Mouse (Mus musculus) thymus, adult 2 months (tissue): ENCODE measurements around the gene Pcare. TPM values are rescaled to one million over a fixed set of nuclear protein-coding genes. Genes with fewer than 3 reads are reported as not detected.

Source experiments
- DNase-seq: peaks from one replicate; pipeline ENCODE4 v3.0.0; 2021
- H3K27ac ChIP-seq: fragments of 200-500 bp; 2 replicates; pipeline ENCODE4 v1.5.1; 2012; ENCODE audit warnings: low read length, control low read depth; ENCODE audit not compliant: control insufficient read depth, insufficient read depth
- H3K27me3 ChIP-seq: fragments of 200-500 bp; 2 replicates; pipeline ENCODE4 v1.6.1; 2012; ENCODE audit warnings: mild to moderate bottlenecking, low read length, moderate library complexity, mixed read lengths; ENCODE audit not compliant: control insufficient read depth, insufficient read depth
- H3K36me3 ChIP-seq: fragments of 200-500 bp; 2 replicates; pipeline ENCODE4 v1.6.1; 2012; ENCODE audit warnings: mild to moderate bottlenecking, low read length, moderate library complexity; ENCODE audit not compliant: control insufficient read depth, insufficient read depth
- H3K4me1 ChIP-seq: fragments of 200-500 bp; replicated peaks from 2 replicates; pipeline ENCODE4 v1.6.1; 2012; ENCODE audit warnings: low read length; ENCODE audit not compliant: control insufficient read depth, insufficient read depth
- H3K4me3 ChIP-seq: fragments of 200-500 bp; 2 replicates; pipeline ENCODE4 v1.5.1; 2012; ENCODE audit warnings: mild to moderate bottlenecking, low read length, control low read depth, moderate library complexity; ENCODE audit not compliant: control insufficient read depth, insufficient read depth
- CTCF ChIP-seq: fragments of 200-500 bp; IDR thresholded peaks from 2 replicates; pipeline ENCODE4 v1.5.1; 2012; ENCODE audit warnings: mild to moderate bottlenecking, control low read depth, low read length, moderate library complexity, borderline replicate concordance; ENCODE audit not compliant: control insufficient read depth, poor library complexity, insufficient read depth; ENCODE audit errors: extremely low read depth
- POLR2A ChIP-seq: fragments of 200-500 bp; IDR thresholded peaks from 2 replicates; pipeline ENCODE4 v1.6.1; 2012; ENCODE audit warnings: mild to moderate bottlenecking, low read length, control low read depth, moderate library complexity; ENCODE audit not compliant: control insufficient read depth, poor library complexity, insufficient read depth; ENCODE audit errors: extremely low read depth
- WGBS: fragments of 180-500 bp; shearing (Covaris S2); methylation state at CpG from one replicate; pipeline ENCODE4 v1.1.7; 2018; 5-methylcytosine and 5-hydroxymethylcytosine counted together
- polyA plus RNA-seq: library from polyadenylated mRNA; depleted of rRNA; stranded (reverse); fragments of >200 nt; gene quantifications from 2 replicates; pipeline ENCODE4 v1.2.3, GENCODE M21; 2012

The Pcare gene
- polyA plus RNA-seq, 1 experiment: not detected

DNA sequence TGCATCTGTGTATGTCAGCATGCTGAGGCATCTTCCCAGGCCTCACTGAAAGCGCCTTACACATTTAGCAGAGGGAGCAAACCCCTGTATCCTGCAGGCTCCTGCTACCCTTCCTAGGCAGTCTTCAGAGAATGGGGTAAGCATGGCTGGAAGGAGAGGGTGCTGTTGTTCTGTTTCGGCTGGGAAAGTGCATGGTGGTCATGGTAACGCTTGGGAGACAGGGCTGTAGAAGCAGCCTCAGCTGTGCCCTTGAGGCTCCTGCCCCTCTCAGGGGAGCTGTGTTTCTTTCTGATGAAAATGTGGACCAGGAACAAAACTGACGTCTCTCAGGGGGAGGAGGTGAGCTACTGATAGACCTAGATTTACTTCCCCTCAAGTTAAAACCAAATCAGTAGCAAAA lies 45.0 kb downstream of the Pcare start:
- no peak overlapping the region for H3K4me3 ChIP-seq
- DNase-seq: no peak
- H3K36me3 ChIP-seq: no peaks in the 10 kb centered on the region
- 59% methylated on average over 4 of the region's 4 CpGs for WGBS
- H3K27me3 ChIP-seq: no peaks in the 10 kb centered on the region
- no peak overlapping the region for H3K27ac ChIP-seq
- H3K4me1 ChIP-seq: no peaks in the 10 kb centered on the region
- TF ChIP-seq POLR2A (no peak), CTCF (no peak)

DNA sequence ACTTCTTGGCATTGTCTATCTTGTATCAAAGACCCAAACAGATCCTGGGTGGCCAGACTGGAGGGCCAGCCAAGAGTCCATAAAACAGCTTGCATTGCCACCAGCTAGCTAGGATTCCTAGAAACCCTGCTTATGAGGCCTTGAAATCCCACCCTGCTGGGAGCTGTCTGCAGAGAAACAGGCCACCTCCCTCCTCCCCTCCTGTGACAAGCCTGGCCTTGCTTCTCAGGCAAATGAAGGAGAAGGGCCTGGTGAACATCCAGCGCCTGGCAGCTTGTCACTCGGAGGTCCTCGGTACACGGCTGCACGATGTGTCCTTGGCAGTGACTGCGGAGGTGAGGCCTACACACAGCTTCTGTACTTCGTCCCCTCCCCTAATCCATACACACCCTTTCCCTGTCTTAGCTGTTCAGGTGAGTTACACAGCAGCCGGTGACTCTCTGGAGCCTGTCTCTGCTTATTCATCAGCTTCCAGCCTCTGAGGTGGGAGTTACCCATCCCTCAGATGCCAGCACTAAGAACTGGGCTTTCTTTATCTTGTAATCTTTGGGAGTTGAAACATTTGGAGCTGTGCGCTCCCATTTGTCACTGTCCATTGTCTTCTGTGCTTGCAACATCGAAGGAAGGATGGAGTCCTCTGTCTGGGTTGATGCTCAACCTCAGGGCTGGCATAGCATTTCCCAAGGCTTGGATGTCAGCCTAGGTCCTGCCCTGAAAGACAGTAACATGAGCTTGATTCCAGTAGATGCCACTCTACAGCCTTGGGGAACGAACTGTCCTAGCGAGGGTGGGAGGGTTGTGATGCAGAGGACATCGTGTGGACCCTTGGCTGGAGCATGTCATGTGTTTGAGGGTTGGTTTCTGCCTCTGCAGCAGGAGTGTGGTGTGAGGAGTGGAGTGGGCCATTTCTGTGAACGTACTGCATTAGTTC lies 46.9 kb downstream of the Pcare start:
- WGBS: 91% methylated on average over 14 of the region's 14 CpGs
- TF ChIP-seq POLR2A (no peak), CTCF (no peak)
- DNase-seq: no peak
- Histone ChIP-seq H3K4me1 (no peaks in the 10 kb centered on the region), H3K27me3 (no peaks in the 10 kb centered on the region), H3K27ac (no peak overlapping the region), H3K4me3 (no peak overlapping the region), H3K36me3 (no peaks in the 10 kb centered on the region)

GRCm38 (mm10) chr17:71705113-71705512 lies 47.6 kb downstream of the Pcare start:
- 79% methylated on average over 1 of the region's 1 CpGs for WGBS
- Histone ChIP-seq H3K36me3 (no peaks in the 10 kb centered on the region), H3K4me1 (no peaks in the 10 kb centered on the region), H3K27me3 (no peaks in the 10 kb centered on the region), H3K27ac (no peak overlapping the region), H3K4me3 (no peak overlapping the region)
- no peak for TF ChIP-seq POLR2A
- DNase-seq: no peak

GRCm38 (mm10) chr17:71698619-71698956 lies 54.1 kb downstream of the Pcare start:
- 89% methylated on average over 11 of the region's 11 CpGs for WGBS
- no peak for DNase-seq
- no peak overlapping the region for H3K27ac ChIP-seq

DNA sequence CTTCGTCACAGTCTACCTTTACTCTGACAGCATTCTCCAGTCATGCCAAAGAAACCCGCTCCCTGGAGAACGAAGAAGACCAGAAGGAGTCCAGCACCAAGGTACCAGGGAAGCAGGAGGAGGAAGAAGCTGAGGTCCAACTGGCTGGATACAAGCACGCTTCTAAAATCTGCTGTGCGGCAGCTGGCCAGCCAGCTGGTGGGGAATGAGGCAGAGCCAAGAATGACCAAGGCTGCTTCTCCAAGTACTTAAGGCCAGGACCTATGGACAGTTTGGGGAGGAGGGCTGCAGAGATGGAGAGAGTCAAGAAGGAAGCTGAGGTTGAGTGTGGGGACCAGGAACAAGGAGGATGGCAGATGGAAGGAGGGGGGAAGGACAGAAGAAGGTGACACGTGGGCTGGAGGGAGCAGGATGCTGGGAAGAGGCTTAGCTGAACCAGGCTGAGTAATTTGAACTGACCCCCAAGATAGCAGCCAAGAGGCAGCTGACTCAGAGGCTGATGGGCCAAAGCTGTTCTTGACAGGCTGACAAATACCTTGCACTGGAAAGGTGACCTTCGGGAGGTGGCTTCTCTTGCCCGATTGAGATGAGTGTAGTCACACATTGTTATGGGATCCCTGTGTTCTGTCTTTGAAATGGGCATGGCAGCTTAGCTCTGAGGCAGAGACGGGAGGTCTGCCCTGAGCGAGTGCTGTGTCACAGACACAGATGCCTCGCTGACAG lies 54.6 kb downstream of the Pcare start:
- Histone ChIP-seq H3K36me3 (no peaks in the 10 kb centered on the region), H3K4me1 (no peaks in the 10 kb centered on the region), H3K4me3 (no peak overlapping the region), H3K27ac (no peak overlapping the region), H3K27me3 (no peaks in the 10 kb centered on the region)
- DNase-seq: no peak
- 86% methylated on average over 11 of the region's 11 CpGs for WGBS
- TF ChIP-seq POLR2A: no peak

More at GRCm38 (mm10) chr17:71698619-71698956, 54.1 kb downstream of the Pcare start:
- Histone ChIP-seq H3K27me3 (no peaks in the 10 kb centered on the region), H3K4me3 (no peak overlapping the region), H3K4me1 (no peaks in the 10 kb centered on the region), H3K36me3 (no peaks in the 10 kb centered on the region)
- TF ChIP-seq POLR2A (no peak), CTCF (no peak)

GRCm38 (mm10) chr17:71696396-71696795 lies 56.3 kb downstream of the Pcare start:
- TF ChIP-seq POLR2A (no peak), CTCF (no peak)
- Histone ChIP-seq H3K4me1 (no peaks in the 10 kb centered on the region), H3K27me3 (no peaks in the 10 kb centered on the region), H3K36me3 (no peaks in the 10 kb centered on the region), H3K27ac (no peak overlapping the region), H3K4me3 (no peak overlapping the region)
- 95% methylated on average over 5 of the region's 5 CpGs for WGBS
- DNase-seq: no peak
